20 mouse cellular contexts compared by ENCODE assay signal in genomic region chr6:119001442-119001841, GRCm38 (mm10).
DNase-seq lines count a peak whose midpoint lies in the region; ATAC-seq lines count a peak whose summit lies in the region.
"Had no signal": no experiment of that assay in that cellular context is flagged by ENCODE, and none has a peak within 500 bp of the region (broad histone marks: within the 10 kb centered on the region; RNA-seq: fewer than 3 reads in every experiment).

No protein-coding gene starts in this region.

- no peaks in the 10 kb centered on the region for H3K27me3 ChIP-seq in heart, embryonic 10.5 days (ENCODE audit: insufficient read depth, poor library complexity, severe bottlenecking)
- no peaks in the 10 kb centered on the region for H3K27me3 ChIP-seq in embryonic facial prominence, embryonic 11.5 days (ENCODE audit: control insufficient read depth, insufficient read depth, low read length)
- no peaks in the 10 kb centered on the region for H3K27me3 ChIP-seq in limb, embryonic 13.5 days
- H3K27me3 ChIP-seq: kidney, embryonic 15.5 days; limb, embryonic 15.5 days; neural tube, embryonic 15.5 days had no signal

- 12% methylated on average over 2 of the region's 2 CpGs for WGBS in heart, embryonic 10.5 days
- WGBS in embryonic facial prominence, embryonic 11.5 days: 24% methylated on average over 2 of the region's 2 CpGs
- WGBS in limb, embryonic 13.5 days: 7% methylated on average over 2 of the region's 2 CpGs

- H3K4me3 ChIP-seq in heart, embryonic 10.5 days: no peak overlapping the region; the same call in 1 of the 2 replicates
- no peak overlapping the region for H3K4me3 ChIP-seq in embryonic facial prominence, embryonic 11.5 days (ENCODE audit: low read depth, low read length)
- no peak overlapping the region for H3K4me3 ChIP-seq in limb, embryonic 13.5 days
- H3K4me3 ChIP-seq: kidney, embryonic 15.5 days; layer of hippocampus, adult 2 months; limb, embryonic 15.5 days; neural tube, embryonic 15.5 days had no signal

- H3K9me3 ChIP-seq in heart, embryonic 10.5 days: no peaks in the 10 kb centered on the region
- H3K9me3 ChIP-seq in embryonic facial prominence, embryonic 11.5 days (replicated peaks; ENCODE audit: control insufficient read depth, low read length): no peaks in the 10 kb centered on the region
- H3K9me3 ChIP-seq in limb, embryonic 13.5 days: no peaks in the 10 kb centered on the region
- H3K9me3 ChIP-seq: kidney, embryonic 15.5 days; limb, embryonic 15.5 days; neural tube, embryonic 15.5 days had no signal

- peak overlapping the region; percentile 65; the same call in 1 of the 2 replicates for H3K27ac ChIP-seq in heart, embryonic 10.5 days
- H3K27ac ChIP-seq in embryonic facial prominence, embryonic 11.5 days (replicated peaks; ENCODE audit: low read depth, low read length): no peak overlapping the region
- 0 out of 2 replicates have a peak overlapping the region, but pooled peaks have one; percentile 28 for H3K27ac ChIP-seq in limb, embryonic 13.5 days
- H3K27ac ChIP-seq: kidney, embryonic 15.5 days; layer of hippocampus, adult 2 months; limb, embryonic 15.5 days; neural tube, embryonic 15.5 days had no signal

- no peak overlapping the region for H3K4me2 ChIP-seq in embryonic facial prominence, embryonic 11.5 days (ENCODE audit: low read depth, low read length)
- H3K4me2 ChIP-seq in limb, embryonic 13.5 days (replicated peaks): no peak overlapping the region
- H3K4me2 ChIP-seq: kidney, embryonic 15.5 days; limb, embryonic 15.5 days; midbrain, embryonic 11.5 days; neural tube, embryonic 15.5 days had no signal

- H3K4me1 ChIP-seq in heart, embryonic 10.5 days: peaks cover 78% of the 10 kb centered on the region
- H3K4me1 ChIP-seq in embryonic facial prominence, embryonic 11.5 days (ENCODE audit: control insufficient read depth, insufficient read depth, low read length): no peaks in the 10 kb centered on the region
- H3K4me1 ChIP-seq in limb, embryonic 13.5 days: peaks cover 23% of the 10 kb centered on the region

- no peaks in the 10 kb centered on the region; the same call in 1 of the 2 replicates for H3K36me3 ChIP-seq in heart, embryonic 10.5 days
- no peaks in the 10 kb centered on the region for H3K36me3 ChIP-seq in embryonic facial prominence, embryonic 11.5 days (replicated peaks; ENCODE audit: control insufficient read depth, insufficient read depth, low read depth, low read length)
- no peaks in the 10 kb centered on the region for H3K36me3 ChIP-seq in limb, embryonic 13.5 days
- H3K36me3 ChIP-seq: G1E; kidney, embryonic 15.5 days; limb, embryonic 15.5 days; neural tube, embryonic 15.5 days had no signal

- intact Hi-C loops in heart, postnatal 25 days (cut with DNase I): no loop called here

- no peak overlapping the region for H3K9ac ChIP-seq in embryonic facial prominence, embryonic 11.5 days (replicated peaks; ENCODE audit: low read length)
- H3K9ac ChIP-seq in limb, embryonic 13.5 days: no peak overlapping the region
- H3K9ac ChIP-seq: kidney, embryonic 15.5 days; limb, embryonic 15.5 days; liver, postnatal 0 days; neural tube, embryonic 15.5 days had no signal

- ATAC-seq in embryonic facial prominence, embryonic 11.5 days (replicated peaks; ENCODE audit: insufficient number of reproducible peaks, low FRiP score, low TSS enrichment, low read depth): no peak
- ATAC-seq in limb, embryonic 13.5 days (ENCODE audit: low FRiP score, low read depth): no peak
- ATAC-seq: inflammation-experienced regulatory T-cells, adult 6 months; liver, postnatal 0 days had no signal

- DNase-seq in heart, embryonic 10.5 days (ENCODE audit: low spot score): peak; percentile 84
- no peak for DNase-seq in heart, postnatal 25 days (ENCODE audit: low spot score)
- DNase-seq in Muller cell, postnatal 12 days (ENCODE audit: inconsistent ontology term): peak; percentile 37
- peak; percentile 47 for DNase-seq in embryonic facial prominence, embryonic 11.5 days (ENCODE audit: low spot score)
- no peak for DNase-seq in cerebellum, adult 18-20 months
- no peak for DNase-seq in gastrocnemius, postnatal 10 days
- DNase-seq: adrenal gland, postnatal 10 days; cerebellum, postnatal 10 days; gastrocnemius, postnatal 14 days; liver, postnatal 0 days; right cerebral cortex, postnatal 4 days; thymus, adult 18-20 months had no signal

Comparison
In these comparisons a context has a peak if more than half of its experiments do, and no peak if none do; other contexts are left out.
1. DNase-seq: peak in heart, embryonic 10.5 days (single experiment), Muller cell, postnatal 12 days (single experiment) and embryonic facial prominence, embryonic 11.5 days (single experiment); none in heart, postnatal 25 days (single experiment), cerebellum, adult 18-20 months (0 of 2) and gastrocnemius, postnatal 10 days (single experiment).